Mouse (Mus musculus) skeletal muscle tissue, postnatal 0 days (tissue): Measurements from ENCODE around the gene Abcc2. TPM values are rescaled to one million over a fixed set of nuclear protein-coding genes. Genes with fewer than 3 reads are reported as not detected.

Experiments
- polyA plus RNA-seq: library from polyadenylated mRNA; unstranded; fragments of >200 nt; fragmentation: Nextera tagmentation; extraction: Ambion mirVana; gene quantifications from 2 replicates; pipeline ENCODE4 v1.2.1, GENCODE M21; 2015

The Abcc2 gene
- polyA plus RNA-seq: 0.04 and 0.16 TPM in 2 replicates

DNA sequence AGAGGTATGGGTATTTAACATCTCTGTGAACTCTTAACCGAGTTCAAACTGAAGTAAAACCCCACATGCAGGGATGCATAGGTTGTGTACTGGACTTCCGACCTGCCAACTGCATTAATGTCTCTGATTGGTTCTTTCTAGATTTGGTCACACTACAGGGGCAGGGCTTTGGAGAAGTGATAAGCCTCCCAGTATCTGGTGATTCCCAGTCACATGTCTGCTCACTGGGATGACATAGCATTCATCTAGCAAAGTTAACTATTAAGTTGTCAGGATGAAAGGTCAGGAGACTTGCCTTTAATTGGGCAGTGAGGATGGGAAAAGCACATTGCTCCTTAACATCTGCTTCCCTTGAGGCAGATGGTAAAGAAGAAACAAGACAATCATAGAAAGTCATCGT lies at the start of gene Abcc2:
Gene Abcc2, plus strand, starts transcription at position 213 of the 400 bp plus-strand sequence.

DNA sequence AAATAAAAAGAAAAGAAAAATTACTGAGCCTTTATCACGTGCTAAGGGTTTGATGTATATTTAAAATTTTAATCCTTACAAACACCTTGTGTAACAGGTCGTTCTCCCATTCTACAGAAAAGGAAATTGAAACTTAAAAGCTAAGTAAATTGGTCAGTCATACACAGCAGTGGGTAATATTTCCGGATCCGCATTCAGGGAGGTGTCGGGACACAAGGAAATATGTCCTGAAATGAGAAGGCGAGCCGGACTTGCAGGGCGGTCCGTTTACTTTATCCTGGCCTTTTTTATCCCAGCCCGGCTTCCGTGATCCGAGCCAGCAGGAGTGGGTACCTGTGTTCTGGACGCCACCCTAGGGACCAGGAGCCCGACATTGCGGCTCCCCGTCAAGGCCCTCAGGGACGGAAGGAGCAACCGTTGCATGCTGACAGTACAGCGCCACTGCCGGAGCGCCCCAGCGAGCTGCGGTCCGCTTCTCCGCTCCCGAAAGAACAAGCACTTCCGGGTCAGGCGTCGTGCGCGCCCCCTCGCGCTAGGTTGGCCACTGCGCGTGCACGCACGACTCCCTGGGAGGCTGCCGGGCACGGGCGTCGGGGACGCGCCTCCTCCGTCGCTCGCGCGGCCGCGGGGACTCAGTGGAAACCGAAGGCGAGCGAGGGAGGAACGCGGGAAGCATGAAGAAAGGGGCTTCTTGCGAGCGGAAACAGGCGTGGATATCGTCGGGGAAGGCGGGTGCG lies 29.3 kb upstream of the Abcc2 start, which contains the start of the genes Cutc and Cox15:
Gene Cutc, plus strand, starts transcription at position 508 of the 737 bp plus-strand sequence.
Gene Cox15, minus strand, starts transcription at position 512 of the 737 bp plus-strand sequence.

Other genes starting within 250 kb of the Abcc2 start
- gene Nkx2-3, start 169.9 kb upstream of the Abcc2 start, polyA plus RNA-seq: not detected in 2 replicates
- gene Slc25a28, start 107.3 kb upstream of the Abcc2 start, polyA plus RNA-seq: 8.8 and 9.4 TPM in 2 replicates
- 2.4 and 4.7 TPM in 2 replicates for gene Entpd7, start 92.5 kb upstream of the Abcc2 start, polyA plus RNA-seq
- gene Cutc, start 29.2 kb upstream of the Abcc2 start, polyA plus RNA-seq: 17.4 and 18.3 TPM in 2 replicates
- 10.3 and 11.4 TPM in 2 replicates for gene Cox15, start 29.2 kb upstream of the Abcc2 start, polyA plus RNA-seq
- 7.9 and 8.4 TPM in 2 replicates for gene Dnmbp, start 158.0 kb downstream of the Abcc2 start, polyA plus RNA-seq
- gene Cpn1, start 204.4 kb downstream of the Abcc2 start, polyA plus RNA-seq: 0.11 TPM in 1 of 2 replicates, not detected in the other
- 0.32 and 0.42 TPM in 2 replicates for gene Cyp2c23, start 247.0 kb downstream of the Abcc2 start, polyA plus RNA-seq